Mouse (Mus musculus) lung, embryonic 16.5 days (tissue): ENCODE measurements around the gene Plxna4. TPM values are rescaled to one million over a fixed set of nuclear protein-coding genes. Genes with fewer than 3 reads are reported as not detected.

Source experiments
- ATAC-seq: fragments of 200-750 bp; cut with Nextera tagmentation; 2 replicates; pipeline ENCODE4 v1.8.0; 2017; ENCODE audit warnings: low read depth, mild to moderate bottlenecking, moderate library complexity
- H3K27ac ChIP-seq: fragments of 300-500 bp; sonication (generic); 2 replicates; pipeline ENCODE4 v1.5.1; 2014; ENCODE audit warnings: mild to moderate bottlenecking, control low read depth, low read length
- H3K27me3 ChIP-seq: fragments of 300-500 bp; sonication (generic); 2 replicates; pipeline ENCODE4 v1.6.1; 2014; ENCODE audit warnings: low read depth, low read length, mixed read lengths; ENCODE audit not compliant: control insufficient read depth, insufficient read depth
- H3K36me3 ChIP-seq: fragments of 300-500 bp; sonication (generic); 2 replicates; pipeline ENCODE4 v1.6.1; 2014; ENCODE audit warnings: low read length; ENCODE audit not compliant: control insufficient read depth, insufficient read depth
- H3K4me1 ChIP-seq: fragments of 300-500 bp; sonication (generic); replicated peaks from 2 replicates; pipeline ENCODE4 v1.6.1; 2014; ENCODE audit warnings: low read length, mixed read lengths; ENCODE audit not compliant: control insufficient read depth, insufficient read depth
- H3K4me2 ChIP-seq: fragments of 300-500 bp; sonication (generic); 2 replicates; pipeline ENCODE4 v1.6.1; 2014; ENCODE audit warnings: low read depth, low read length, control low read depth
- H3K4me3 ChIP-seq: fragments of 300-500 bp; sonication (generic); 2 replicates; pipeline ENCODE4 v1.5.1; 2014; ENCODE audit warnings: mild to moderate bottlenecking, low read length, control low read depth
- H3K9ac ChIP-seq: fragments of 300-500 bp; sonication (generic); 2 replicates; pipeline ENCODE4 v1.6.1; 2014; ENCODE audit warnings: low read length, control low read depth
- H3K9me3 ChIP-seq: fragments of 300-500 bp; sonication (generic); 2 replicates; pipeline ENCODE4 v1.6.1; 2016; ENCODE audit warnings: low read length; ENCODE audit not compliant: control insufficient read depth
- WGBS: fragments of 180-500 bp; shearing (Covaris S2); extraction: QIAGEN DNeasy Blood & Tissue Kit; methylation state at CpG from one replicate; pipeline ENCODE4 v1.1.7; 2014; 5-methylcytosine and 5-hydroxymethylcytosine counted together
- polyA plus RNA-seq: library from polyadenylated mRNA; unstranded; fragments of >200 nt; fragmentation: Nextera tagmentation; extraction: Ambion mirVana; gene quantifications from 2 replicates; pipeline ENCODE4 v1.2.1, GENCODE M21; 2015

Gene Plxna4
- polyA plus RNA-seq, 1 experiment from 2014 or later, result 1.8 TPM

- Histone ChIP-seq H3K4me2 (no peak overlapping the region), H3K4me1 (no peaks in the 10 kb centered on the region), H3K27ac (no peak overlapping the region), H3K9ac (no peak overlapping the region), H3K9me3 (no peaks in the 10 kb centered on the region), H3K4me3 (no peak overlapping the region), H3K36me3 (no peaks in the 10 kb centered on the region), H3K27me3 (no peaks in the 10 kb centered on the region)
- ATAC-seq, result no peak
- WGBS, result 69% methylated on average over 6 of the region's 6 CpGs
These were observed 245.7 kb downstream of the Plxna4 start for GRCm38 (mm10) chr6:32342272-32342671.

- no peak overlapping the region for H3K4me3 ChIP-seq
- no peaks in the 10 kb centered on the region for H3K27me3 ChIP-seq
- H3K4me1 ChIP-seq, result no peaks in the 10 kb centered on the region
- H3K27ac ChIP-seq, result no peak overlapping the region
- no peaks in the 10 kb centered on the region for H3K9me3 ChIP-seq
- WGBS, result 38% methylated on average over 8 of the region's 8 CpGs
- no peaks in the 10 kb centered on the region for H3K36me3 ChIP-seq
- H3K9ac ChIP-seq, result no peak overlapping the region; the same call in 1 of the 2 replicates
- ATAC-seq, result no peak
- H3K4me2 ChIP-seq, result no peak overlapping the region
These were observed 249.5 kb downstream of the Plxna4 start for GRCm38 (mm10) chr6:32338416-32338943.

- Histone ChIP-seq H3K27ac (no peak overlapping the region), H3K4me2 (no peak overlapping the region), H3K9me3 (no peaks in the 10 kb centered on the region), H3K9ac (no peak overlapping the region), H3K4me3 (no peak overlapping the region), H3K27me3 (no peaks in the 10 kb centered on the region), H3K36me3 (no peaks in the 10 kb centered on the region), H3K4me1 (no peaks in the 10 kb centered on the region)
- no peak for ATAC-seq
These were observed 256.7 kb downstream of the Plxna4 start for GRCm38 (mm10) chr6:32331281-32331680.

- H3K4me2 ChIP-seq, result no peak overlapping the region
- no peak overlapping the region for H3K27ac ChIP-seq
- no peaks in the 10 kb centered on the region for H3K9me3 ChIP-seq
- no peak overlapping the region for H3K4me3 ChIP-seq
- no peaks in the 10 kb centered on the region for H3K27me3 ChIP-seq
- no peaks in the 10 kb centered on the region for H3K4me1 ChIP-seq
- 66% methylated on average over 9 of the region's 9 CpGs for WGBS
- H3K36me3 ChIP-seq, result no peaks in the 10 kb centered on the region
- no peak for ATAC-seq
- H3K9ac ChIP-seq, result no peak overlapping the region
These were observed 257.8 kb downstream of the Plxna4 start for GRCm38 (mm10) chr6:32330034-32330795.

GRCm38 (mm10) chr6:32328028-32328427, 260.0 kb downstream of the Plxna4 start:
- peak; percentile 60; the same call in 1 of the 2 replicates for ATAC-seq
- H3K9ac ChIP-seq, result no peak overlapping the region

GRCm38 (mm10) chr6:32327173-32327572, 260.8 kb downstream of the Plxna4 start:
- ATAC-seq, result 0 out of 2 replicates have a peak, but pooled peaks have one; percentile 20
- WGBS, result 26% methylated on average over 5 of the region's 5 CpGs
- Histone ChIP-seq H3K4me1 (no peaks in the 10 kb centered on the region), H3K4me3 (no peak overlapping the region), H3K27ac (no peak overlapping the region), H3K9ac (no peak overlapping the region), H3K9me3 (no peaks in the 10 kb centered on the region), H3K36me3 (no peaks in the 10 kb centered on the region), H3K27me3 (no peaks in the 10 kb centered on the region), H3K4me2 (no peak overlapping the region)

More at GRCm38 (mm10) chr6:32328028-32328427, 260.0 kb downstream of the Plxna4 start:
- Histone ChIP-seq H3K4me1 (no peaks in the 10 kb centered on the region), H3K9me3 (no peaks in the 10 kb centered on the region), H3K36me3 (no peaks in the 10 kb centered on the region), H3K4me3 (no peak overlapping the region), H3K27me3 (no peaks in the 10 kb centered on the region), H3K27ac (no peak overlapping the region), H3K4me2 (no peak overlapping the region)
- under 1% methylated on average over 8 of the region's 8 CpGs for WGBS

GRCm38 (mm10) chr6:32326406-32326805, 261.6 kb downstream of the Plxna4 start:
- Histone ChIP-seq H3K9ac (no peak overlapping the region), H3K36me3 (no peaks in the 10 kb centered on the region), H3K4me2 (no peak overlapping the region), H3K27me3 (no peaks in the 10 kb centered on the region), H3K9me3 (no peaks in the 10 kb centered on the region), H3K4me3 (no peak overlapping the region), H3K27ac (no peak overlapping the region), H3K4me1 (no peaks in the 10 kb centered on the region)
- WGBS, result 88% methylated on average over 5 of the region's 5 CpGs
- ATAC-seq, result no peak

- WGBS, result 68% methylated on average over 7 of the region's 7 CpGs
- no peaks in the 10 kb centered on the region for H3K9me3 ChIP-seq
- H3K4me3 ChIP-seq, result no peak overlapping the region
- no peaks in the 10 kb centered on the region for H3K4me1 ChIP-seq
- H3K27ac ChIP-seq, result no peak overlapping the region
- no peak overlapping the region for H3K4me2 ChIP-seq
- ATAC-seq, result no peak
- H3K27me3 ChIP-seq, result no peaks in the 10 kb centered on the region
- H3K36me3 ChIP-seq, result no peaks in the 10 kb centered on the region
- H3K9ac ChIP-seq, result no peak overlapping the region
These were observed 262.1 kb downstream of the Plxna4 start for GRCm38 (mm10) chr6:32325851-32326250.

- 43% methylated on average over 3 of the region's 3 CpGs for WGBS
- H3K9ac ChIP-seq, result no peak overlapping the region
- no peak for ATAC-seq
These were observed 266.8 kb downstream of the Plxna4 start for GRCm38 (mm10) chr6:32321187-32321586.

More at GRCm38 (mm10) chr6:32321187-32321586, 266.8 kb downstream of the Plxna4 start:
- Histone ChIP-seq H3K27me3 (no peaks in the 10 kb centered on the region), H3K4me3 (no peak overlapping the region), H3K9me3 (no peaks in the 10 kb centered on the region), H3K27ac (no peak overlapping the region), H3K36me3 (no peaks in the 10 kb centered on the region), H3K4me1 (no peaks in the 10 kb centered on the region), H3K4me2 (no peak overlapping the region)
